Mouse (Mus musculus): ENCODE results near the gene Isy1. TPM values are rescaled to one million over a fixed set of nuclear protein-coding genes. Genes with fewer than 3 reads are reported as not detected.

Isy1 gene
- polyA plus RNA-seq, 1 experiment from 2014 or later: 39.0 TPM

Other genes with a start within 250 kb of the Isy1 start
- 2.7 and 2.9 TPM in 2 replicates for gene Prokr1, start 248.1 kb downstream of the Isy1 start, polyA plus RNA-seq (2015; fragmentation: Nextera tagmentation; extraction: Ambion mirVana)
- gene Aplf, start 166.6 kb downstream of the Isy1 start, polyA plus RNA-seq (2015; fragmentation: Nextera tagmentation; extraction: Ambion mirVana): 15.6 and 16.7 TPM in 2 replicates
- gene Efcc1, start 107.9 kb downstream of the Isy1 start, polyA plus RNA-seq (2015; fragmentation: Nextera tagmentation; extraction: Ambion mirVana): 1.5 and 1.8 TPM in 2 replicates
- 1.7 and 2.4 TPM in 2 replicates for gene Gp9, start 60.7 kb downstream of the Isy1 start, polyA plus RNA-seq (2015; fragmentation: Nextera tagmentation; extraction: Ambion mirVana)
- 11.9 and 12.4 TPM in 2 replicates for gene Rab43, start 26.6 kb downstream of the Isy1 start, polyA plus RNA-seq (2015; fragmentation: Nextera tagmentation; extraction: Ambion mirVana)
- gene Gm45140, start 3.0 kb downstream of the Isy1 start, polyA plus RNA-seq (2015; fragmentation: Nextera tagmentation; extraction: Ambion mirVana): 4.2 and 4.7 TPM in 2 replicates
- 975 and 1,053 TPM in 2 replicates for gene Cnbp, start 12.3 kb upstream of the Isy1 start, polyA plus RNA-seq (2015; fragmentation: Nextera tagmentation; extraction: Ambion mirVana)
- 157 and 163 TPM in 2 replicates for gene Copg1, start 49.0 kb upstream of the Isy1 start, polyA plus RNA-seq (2015; fragmentation: Nextera tagmentation; extraction: Ambion mirVana)
- 40.6 and 42.8 TPM in 2 replicates for gene Hmces, start 75.1 kb upstream of the Isy1 start, polyA plus RNA-seq (2015; fragmentation: Nextera tagmentation; extraction: Ambion mirVana)
- gene H1fx, start 142.8 kb upstream of the Isy1 start, polyA plus RNA-seq (2015; fragmentation: Nextera tagmentation; extraction: Ambion mirVana): 37.2 and 39.2 TPM in 2 replicates
- gene Rab7, start 206.5 kb upstream of the Isy1 start, polyA plus RNA-seq (2015; fragmentation: Nextera tagmentation; extraction: Ambion mirVana): 212 and 228 TPM in 2 replicates
- 387 and 458 TPM in 2 replicates for gene Rpn1, start 245.7 kb upstream of the Isy1 start, polyA plus RNA-seq (2015; fragmentation: Nextera tagmentation; extraction: Ambion mirVana)